Mouse (Mus musculus) adrenal gland, adult 8-10 months (tissue): ENCODE results near the gene Zfp169. TPM values are rescaled to one million over a fixed set of nuclear protein-coding genes. Genes with fewer than 3 reads are reported as not detected.
"Not testable (repeated sequence)": the region's sequence is repeated elsewhere in the genome, so short reads cannot be mapped to it uniquely, and the experiment has no call there.

Experiments used
- DNase-seq: peaks from one replicate; pipeline ENCODE4 v3.0.0; 2022
- total RNA-seq, 4 experiments: library from RNA; stranded (reverse); gene quantifications; 2 replicates each; pipeline ENCODE4 v1.2.4; 2022

The Zfp169 gene
- total RNA-seq: 10 to 100 TPM; 11.3 to 13.7 (median 12.7) TPM

- DNase-seq: peak; percentile 84
Measured at GRCm38 (mm10) chr13:48513003-48513929, at the start of gene Zfp169, which contains the start of gene A830005F24Rik. TSS of gene Zfp169 (minus strand) at chr13:48513451. TSS of gene A830005F24Rik (plus strand) at chr13:48513570.

- DNase-seq: no peak
Measured at GRCm38 (mm10) chr13:48562336-48562735, 49.1 kb upstream of the Zfp169 start.

GRCm38 (mm10) chr13:48561481-48561880 lies 48.2 kb upstream of the Zfp169 start:
- DNase-seq: no peak

- DNase-seq: no peak
Measured at GRCm38 (mm10) chr13:48555976-48556375, 42.7 kb upstream of the Zfp169 start.

GRCm38 (mm10) chr13:48554552-48554951 lies 41.3 kb upstream of the Zfp169 start:
- DNase-seq: no peak

GRCm38 (mm10) chr13:48553511-48553910 lies 40.3 kb upstream of the Zfp169 start:
- no peak for DNase-seq

- peak; percentile 89 for DNase-seq
Measured at GRCm38 (mm10) chr13:48552181-48553090, 39.2 kb upstream of the Zfp169 start.

GRCm38 (mm10) chr13:48548296-48548695 lies 35.0 kb upstream of the Zfp169 start:
- DNase-seq: peak; percentile 60

- DNase-seq: no peak
Measured at GRCm38 (mm10) chr13:48547623-48548022, 34.4 kb upstream of the Zfp169 start.

GRCm38 (mm10) chr13:48546330-48546917 lies 33.2 kb upstream of the Zfp169 start:
- peak; percentile 100 for DNase-seq

- DNase-seq: peak; percentile 97
Measured at GRCm38 (mm10) chr13:48545476-48546281, 32.4 kb upstream of the Zfp169 start.

- DNase-seq: no peak
Measured at GRCm38 (mm10) chr13:48544867-48545266, 31.6 kb upstream of the Zfp169 start.

GRCm38 (mm10) chr13:48544391-48544790 lies 31.1 kb upstream of the Zfp169 start:
- DNase-seq: no peak

- DNase-seq: no peak
Measured at GRCm38 (mm10) chr13:48540488-48540887, 27.2 kb upstream of the Zfp169 start.

- DNase-seq: no peak
Measured at GRCm38 (mm10) chr13:48533441-48533840, 20.2 kb upstream of the Zfp169 start.

- no peak for DNase-seq
Measured at GRCm38 (mm10) chr13:48531448-48531847, 18.2 kb upstream of the Zfp169 start.

- DNase-seq: peak; percentile 50
Measured at GRCm38 (mm10) chr13:48530685-48531084, 17.4 kb upstream of the Zfp169 start.

- no peak for DNase-seq
Measured at GRCm38 (mm10) chr13:48529028-48529427, 15.8 kb upstream of the Zfp169 start.

GRCm38 (mm10) chr13:48528123-48528871 lies 15.0 kb upstream of the Zfp169 start:
- peak; percentile 57 for DNase-seq

- DNase-seq: no peak
Measured at GRCm38 (mm10) chr13:48525745-48526144, 12.5 kb upstream of the Zfp169 start.

GRCm38 (mm10) chr13:48519122-48519521 lies 5.9 kb upstream of the Zfp169 start:
- DNase-seq: not testable (repeated sequence)
